Mouse (Mus musculus) adrenal gland, adult 2 months (tissue): ENCODE data around the gene Fam171a1. TPM values are rescaled to one million over a fixed set of nuclear protein-coding genes. Genes with fewer than 3 reads are reported as not detected.

ENCODE experiments used
- DNase-seq: peaks from one replicate; pipeline ENCODE4 v3.0.0; 2021
- microRNA-seq, 2 experiments: library from miRNA; unstranded; fragments of <30 nt; microRNA quantifications; one replicate each; pipeline ENCODE4 v1.2.0; 2021
- polyA plus RNA-seq: library from polyadenylated mRNA; depleted of rRNA; stranded (reverse); fragments of >200 nt; gene quantifications from 2 replicates; pipeline ENCODE4 v1.2.3, GENCODE M21; 2012; rRNA removed
- total RNA-seq, 2 experiments: library from RNA; stranded (reverse); gene quantifications; 2 replicates each; pipeline ENCODE4 v1.2.3; 2021

Fam171a1 gene
- total and polyA plus RNA-seq, 3 experiments, result 14.7 to 35.2 (median 24.6) TPM

DNA sequence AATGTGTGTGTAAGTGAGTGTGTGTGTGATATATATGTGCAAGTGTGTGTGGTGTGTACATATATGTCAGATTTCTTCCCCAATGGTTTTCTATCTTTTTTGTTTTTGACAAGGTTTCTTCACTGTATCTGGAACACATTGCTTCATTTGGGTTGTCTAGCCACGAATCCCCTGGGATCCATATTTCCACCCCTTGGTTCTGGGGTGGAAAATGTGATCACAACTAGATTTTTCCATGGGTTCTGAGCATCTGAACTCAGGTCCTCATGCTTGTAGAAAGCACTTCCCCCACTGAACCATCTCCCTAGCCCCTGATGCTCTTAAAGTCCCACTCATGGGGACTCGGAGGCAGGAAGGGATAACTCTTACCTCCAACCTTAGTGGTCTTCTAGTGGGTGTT, 159.3 kb downstream of the Fam171a1 start:
- no peak for DNase-seq

DNA sequence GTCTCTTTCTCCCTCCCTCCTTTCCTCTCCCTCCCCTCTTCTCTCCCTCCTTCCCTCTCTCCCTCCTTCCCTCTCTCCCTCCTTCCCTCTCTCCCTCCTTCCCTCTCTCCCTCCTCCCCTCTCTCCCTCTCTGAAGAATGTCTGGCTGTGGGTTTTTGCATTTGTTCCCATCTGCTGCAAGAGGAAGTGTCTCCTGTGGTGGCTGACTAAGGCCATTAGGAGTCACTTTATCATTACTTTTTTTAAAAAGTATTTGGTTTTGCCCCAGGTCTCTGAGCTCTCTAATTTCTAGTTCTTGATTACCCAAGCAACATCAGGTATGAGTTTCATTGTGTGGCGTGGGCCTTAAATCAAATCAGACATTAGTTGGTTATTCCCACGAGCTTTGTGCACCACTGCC, 162.1 kb downstream of the Fam171a1 start:
- no peak for DNase-seq

Small RNAs within 50 kb of the gene (microRNA-seq; reads per million reads assigned to microRNA genes)
- gene Gm27306, result 0 reads per million in 2 experiments

Other genes with a start within 250 kb of the Fam171a1 start
- gene Nmt2, start 170.0 kb downstream of the Fam171a1 start, total RNA-seq, result 10 to 100 TPM; 42.6 to 69.1 TPM
- gene Nmt2, start 170.0 kb downstream of the Fam171a1 start, polyA plus RNA-seq, result 7.9 and 9.2 TPM in 2 replicates
- gene Rpp38, start 218.4 kb downstream of the Fam171a1 start, total RNA-seq, result 10 to 100 TPM; 10.7 to 13.2 TPM
- gene Rpp38, start 218.4 kb downstream of the Fam171a1 start, polyA plus RNA-seq, result 1.2 and 1.5 TPM in 2 replicates
- gene Acbd7, start 221.9 kb downstream of the Fam171a1 start, total RNA-seq, result not detected
- gene Acbd7, start 221.9 kb downstream of the Fam171a1 start, polyA plus RNA-seq, result not detected in 2 replicates